Mouse (Mus musculus) myocyte (in vitro differentiated cells): ENCODE measurements at regions not wholly inside any gene's neighbourhood (a gene's known extent, or its start where the extent isn't known, plus 50 kb on each side); places are given as distances from the start of the nearest gene placed in this dataset.

Source experiments
- CEBPB ChIP-seq: IDR thresholded peaks from 2 replicates; pipeline ENCODE4 v1.6.1; 2011; ENCODE audit warnings: mild to moderate bottlenecking, moderate library complexity; ENCODE audit not compliant: poor library complexity, insufficient read depth, severe bottlenecking
- E2F4 ChIP-seq: IDR thresholded peaks from one replicate; pipeline ENCODE4 v1.6.1; 2011; ENCODE audit warnings: mild to moderate bottlenecking, control low read depth, moderate library complexity; ENCODE audit not compliant: insufficient read depth
- MAX ChIP-seq: IDR thresholded peaks from one replicate; pipeline ENCODE4 v1.6.1; 2011; ENCODE audit warnings: low read depth, mild to moderate bottlenecking, control low read depth
- MYOD1 ChIP-seq, 3 experiments: IDR thresholded peaks; one replicate each; pipeline ENCODE4 v1.6.1; 2011; ENCODE audit warnings: control low read depth in 2 of 3, low read depth in 2 of 3, mild to moderate bottlenecking in 2 of 3, moderate library complexity in 1 of 3; ENCODE audit not compliant: insufficient read length in 2 of 3, control insufficient read depth in 1 of 3
- MYOG ChIP-seq, 3 experiments: IDR thresholded peaks; one replicate each; pipeline ENCODE4 v1.6.1; 2011; ENCODE audit warnings: control low read depth in 2 of 3, low read depth in 2 of 3, mild to moderate bottlenecking in 2 of 3; ENCODE audit not compliant: insufficient read length in 2 of 3, control insufficient read depth in 1 of 3, insufficient read depth in 1 of 3
- POLR2A ChIP-seq: IDR thresholded peaks from one replicate; pipeline ENCODE4 v1.6.1; 2011; ENCODE audit warnings: low read depth, mild to moderate bottlenecking, control low read depth, moderate library complexity; ENCODE audit not compliant: insufficient read length
- POLR2AphosphoS2 ChIP-seq: IDR thresholded peaks from one replicate; pipeline ENCODE4 v1.6.1; 2011; ENCODE audit warnings: low read depth, control low read depth; ENCODE audit not compliant: insufficient read length
- TCF12 ChIP-seq: IDR thresholded peaks from one replicate; pipeline ENCODE4 v1.6.1; 2011; ENCODE audit warnings: mild to moderate bottlenecking, control low read depth; ENCODE audit not compliant: poor library complexity, insufficient read depth, severe bottlenecking
- USF1 ChIP-seq: IDR thresholded peaks from one replicate; pipeline ENCODE4 v1.6.1; 2011; ENCODE audit warnings: low read depth, mild to moderate bottlenecking, control low read depth, moderate library complexity

DNA sequence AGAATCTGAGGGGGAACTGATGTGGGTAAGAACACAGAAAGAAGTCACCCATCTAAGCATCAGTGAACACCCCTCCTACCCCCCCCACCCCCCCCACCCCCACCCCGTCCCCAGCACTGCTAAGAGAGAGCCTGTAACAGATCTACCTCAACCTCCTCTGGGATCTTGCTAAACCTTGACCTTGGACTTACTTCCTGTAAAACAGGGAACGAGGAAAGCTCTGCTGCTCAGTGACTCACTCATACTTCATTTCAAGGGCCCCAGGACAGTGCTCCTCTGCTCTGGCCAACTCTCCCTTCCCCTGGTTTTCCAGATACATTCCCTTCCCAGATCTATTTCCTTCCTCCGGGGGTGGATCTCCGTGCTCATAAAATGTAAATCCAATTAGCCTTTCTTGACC is 510.4 kb upstream of the Mpdz start:
- TF ChIP-seq USF1 (no peak), POLR2A (no peak), CEBPB (no peak), POLR2AphosphoS2 (no peak), MAX (no peak), TCF12 (no peak), E2F4 (no peak), MYOD1 (IDR thresholded peaks at IDR 0.05; ENCODE audit: control insufficient read depth in 1 of 3, insufficient read length in 2 of 3, low read depth in 2 of 3) (no peak), MYOG (IDR thresholded peaks at IDR 0.05; ENCODE audit: control insufficient read depth in 1 of 3, insufficient read depth in 1 of 3, insufficient read length in 2 of 3, low read depth in 2 of 3) (no peak)
